Mouse (Mus musculus) spleen, adult 10 weeks (tissue): Measurements from ENCODE around the gene Setd1b. TPM values are rescaled to one million over a fixed set of nuclear protein-coding genes. Genes with fewer than 3 reads are reported as not detected.

ENCODE experiments used
- polyA plus RNA-seq: library from polyadenylated mRNA; stranded (reverse); fragments of 350-450 nt; fragmentation: Illumina TruSeq; extraction: RNeasy Lipid Tissue Mini Kit (QIAGEN cat#74804); gene quantifications from one replicate; pipeline ENCODE4 v1.2.3, GENCODE M21; 2015; ENCODE audit warnings: low replicate concordance; ENCODE audit not compliant: insufficient read depth

The Setd1b gene
- polyA plus RNA-seq, result 16.1 TPM

GRCm38 (mm10) chr5:123142161-123143157, at the start of gene Setd1b:
TSS of gene Setd1b (plus strand) at chr5:123142193.

DNA sequence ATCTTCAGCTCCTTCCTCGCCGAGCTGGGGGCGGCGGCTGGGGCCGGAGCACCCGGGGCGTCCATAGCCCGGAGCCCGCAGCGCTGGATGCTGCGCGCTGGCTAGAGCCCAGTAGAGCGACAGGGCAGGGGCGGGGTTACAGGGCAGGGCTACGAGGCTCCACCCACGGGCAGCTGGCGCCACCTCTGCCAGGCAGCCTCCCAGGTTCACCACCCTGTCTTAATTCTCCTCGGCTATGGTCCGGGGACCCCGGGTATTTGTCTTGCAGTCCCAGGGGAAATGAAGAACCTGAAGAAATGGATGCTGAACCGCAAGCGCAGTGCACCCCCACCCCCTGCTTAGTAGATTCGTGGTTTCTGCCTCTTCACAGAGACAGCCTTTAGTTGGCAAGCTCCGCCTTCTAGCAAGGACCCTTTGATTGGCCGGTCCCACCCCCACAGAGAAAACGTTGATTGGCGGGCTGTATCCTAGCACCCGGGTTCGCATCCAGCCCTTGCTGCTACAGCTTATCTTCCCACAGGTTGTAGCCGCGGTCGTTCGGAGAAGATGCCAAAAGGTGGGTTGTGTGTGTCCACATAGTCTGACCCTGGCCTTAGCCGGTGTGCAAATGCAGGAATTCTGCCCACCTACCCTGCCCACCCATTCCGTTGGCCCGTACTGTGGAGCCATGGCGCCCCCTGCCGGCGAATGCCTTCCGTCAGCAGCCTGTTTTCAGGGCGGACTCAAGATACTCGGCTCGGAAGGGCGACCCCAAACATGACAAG, 9.5 kb upstream of the Setd1b start, which contains the start of gene Rhof:
Rhof (minus strand) TSS at position 385 of the 764 bp plus-strand sequence.

DNA sequence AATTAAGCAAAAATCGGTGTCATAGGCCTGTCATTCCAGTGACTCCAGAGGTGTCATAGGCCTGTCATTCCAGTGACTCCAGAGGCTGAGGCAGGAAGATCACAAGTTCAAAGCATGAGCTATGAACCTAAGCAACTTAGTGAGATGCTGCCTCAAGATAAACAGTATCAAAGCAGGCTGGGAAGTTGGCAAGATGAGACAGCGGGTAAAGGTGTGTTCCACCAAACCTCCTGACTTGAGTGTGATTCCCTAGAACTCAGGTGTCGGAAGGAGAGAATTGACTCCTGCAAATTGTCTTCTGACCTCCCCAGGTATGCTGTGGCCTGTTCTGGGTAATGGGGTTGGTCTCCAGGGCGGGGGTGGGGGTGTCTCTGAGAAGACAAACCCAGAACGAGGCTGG, 27.3 kb downstream of the Setd1b start, which contains the start of gene Psmd9:
Psmd9 (plus strand) TSS at position 130 of the 400 bp plus-strand sequence.

GRCm38 (mm10) chr5:123182651-123183050, 40.7 kb downstream of the Setd1b start, which contains the start of gene Hpd:
TSS of gene Hpd (minus strand) at chr5:123182727.

Other genes with a start within 250 kb of the Setd1b start
- gene Kdm2b, start 152.4 kb upstream of the Setd1b start, polyA plus RNA-seq, result 37.9 TPM
- 5.3 TPM for gene Orai1, start 127.1 kb upstream of the Setd1b start, polyA plus RNA-seq
- not detected for gene Morn3, start 95.2 kb upstream of the Setd1b start, polyA plus RNA-seq
- 8.3 TPM for gene Tmem120b, start 73.8 kb upstream of the Setd1b start, polyA plus RNA-seq
- gene Rhof, start 9.5 kb upstream of the Setd1b start, polyA plus RNA-seq, result 49.0 TPM
- 8.7 TPM for gene Psmd9, start 27.2 kb downstream of the Setd1b start, polyA plus RNA-seq
- not detected for gene Hpd, start 40.5 kb downstream of the Setd1b start, polyA plus RNA-seq
- 5.5 TPM for gene Wdr66, start 109.9 kb downstream of the Setd1b start, polyA plus RNA-seq
- 25.6 TPM for gene Bcl7a, start 201.6 kb downstream of the Setd1b start, polyA plus RNA-seq